Mouse (Mus musculus): ENCODE measurements around the gene Ackr2. TPM values are rescaled to one million over a fixed set of nuclear protein-coding genes. Genes with fewer than 3 reads are reported as not detected.
A peak's percentile ranks its signal among the peaks of the same experiment; 100 is the strongest.

The Ackr2 gene
- polyA plus RNA-seq, 1 experiment from 2014 or later = not detected

- TF ChIP-seq CTCF (IDR thresholded peaks at IDR 0.05) = peak; percentile 77
- no peak for DNase-seq (ENCODE audit: low read depth, low spot score)
- ChIA-PET POLR2A (no interaction called here), CTCF (interaction anchor here (0.6 to 1.8 kb wide), 10 partner anchors 11 to 88 kb away, joined by 3 to 17 read pairs (median 4); partner anchors contain the start of gene Cyp8b1)
- no peak for ATAC-seq
- in situ Hi-C loops (cut with MboI; ENCODE audit: low pct_unique_long_range_greater_than_20kb) = no loop called here
- H3K27me3 ChIP-seq = peaks cover 20% of the 10 kb centered on the region
Observed at GRCm38 (mm10) chr9:121928498-121928897, 30.3 kb downstream of the Ackr2 start.

- DNase-seq (ENCODE audit: low read depth, low spot score) (no peak), ATAC-seq (no peak)
- ChIA-PET CTCF (no interaction called here), POLR2A (no interaction called here)
- peaks cover 12% of the 10 kb centered on the region for H3K27me3 ChIP-seq
- no peak for TF ChIP-seq CTCF (IDR thresholded peaks at IDR 0.05)
- in situ Hi-C loops (cut with MboI; ENCODE audit: low pct_unique_long_range_greater_than_20kb) = no loop called here
Observed at GRCm38 (mm10) chr9:121934856-121935255, 36.7 kb downstream of the Ackr2 start.

GRCm38 (mm10) chr9:121936952-121937351 lies 38.8 kb downstream of the Ackr2 start:
- DNase-seq (ENCODE audit: low read depth, low spot score) (no peak), ATAC-seq (peak; percentile 12)
- TF ChIP-seq CTCF (IDR thresholded peaks at IDR 0.05) = no peak
- ChIA-PET POLR2A (no interaction called here), CTCF (interaction anchor here (1.2 kb wide), 1 partner anchor 12 kb away, joined by 3 read pairs; no protein-coding TSS in a partner anchor)
- in situ Hi-C loops (cut with MboI; ENCODE audit: low pct_unique_long_range_greater_than_20kb) = no loop called here
- H3K27me3 ChIP-seq = peaks cover 12% of the 10 kb centered on the region

- in situ Hi-C loops (cut with MboI; ENCODE audit: low pct_unique_long_range_greater_than_20kb) = no loop called here
- no peak for ATAC-seq
- peaks cover 12% of the 10 kb centered on the region for H3K27me3 ChIP-seq
- CTCF ChIA-PET = interaction anchor here (1.2 kb wide), 1 partner anchor 12 kb away, joined by 3 read pairs; no protein-coding TSS in a partner anchor
- no peak for TF ChIP-seq CTCF (IDR thresholded peaks at IDR 0.05)
- POLR2A ChIA-PET = no interaction called here
- DNase-seq (ENCODE audit: low read depth, low spot score) = no peak
Observed at GRCm38 (mm10) chr9:121937451-121937864, 39.3 kb downstream of the Ackr2 start.

- peaks cover 12% of the 10 kb centered on the region for H3K27me3 ChIP-seq
- TF ChIP-seq CTCF (IDR thresholded peaks at IDR 0.05) = no peak
- ChIA-PET POLR2A (no interaction called here), CTCF (no interaction called here)
- DNase-seq (ENCODE audit: low read depth, low spot score) (no peak), ATAC-seq (no peak)
- in situ Hi-C loops (cut with MboI; ENCODE audit: low pct_unique_long_range_greater_than_20kb) = no loop called here
Observed at GRCm38 (mm10) chr9:121937944-121938355, 39.8 kb downstream of the Ackr2 start.

GRCm38 (mm10) chr9:121943005-121943404 lies 44.9 kb downstream of the Ackr2 start:
- ChIA-PET CTCF (interaction anchor here (0.9 kb wide), 1 partner anchor 27 kb away, joined by 3 read pairs; the partner anchor contains the start of gene Cyp8b1), POLR2A (no interaction called here)
- in situ Hi-C loops (cut with MboI; ENCODE audit: low pct_unique_long_range_greater_than_20kb) = no loop called here
- H3K27me3 ChIP-seq = peaks cover 5% of the 10 kb centered on the region
- no peak for TF ChIP-seq CTCF (IDR thresholded peaks at IDR 0.05)
- DNase-seq (ENCODE audit: low read depth, low spot score) (no peak), ATAC-seq (no peak)

GRCm38 (mm10) chr9:121943628-121944027 lies 45.5 kb downstream of the Ackr2 start:
- in situ Hi-C loops (cut with MboI; ENCODE audit: low pct_unique_long_range_greater_than_20kb) = no loop called here
- DNase-seq (ENCODE audit: low read depth, low spot score) (no peak), ATAC-seq (no peak)
- ChIA-PET POLR2A (no interaction called here), CTCF (no interaction called here)
- no peak for TF ChIP-seq CTCF (IDR thresholded peaks at IDR 0.05)
- peaks cover 2% of the 10 kb centered on the region for H3K27me3 ChIP-seq

- no peak for TF ChIP-seq CTCF (IDR thresholded peaks at IDR 0.05)
- ATAC-seq (no peak), DNase-seq (ENCODE audit: low read depth, low spot score) (no peak)
- in situ Hi-C loops (cut with MboI; ENCODE audit: low pct_unique_long_range_greater_than_20kb) = loop anchor here (5.0 kb wide), 1 partner anchor 35 kb away; no protein-coding TSS in a partner anchor
- no peaks in the 10 kb centered on the region for H3K27me3 ChIP-seq
- ChIA-PET CTCF (interaction anchor here (0.7 to 3.0 kb wide), 4 partner anchors 33 to 66 kb away, joined by 3 to 14 read pairs (median 6); no protein-coding TSS in a partner anchor), POLR2A (no interaction called here)
Observed at GRCm38 (mm10) chr9:121947784-121948183, 49.6 kb downstream of the Ackr2 start.

- ATAC-seq (no peak), DNase-seq (ENCODE audit: low read depth, low spot score) (no peak)
- no peak for TF ChIP-seq CTCF (IDR thresholded peaks at IDR 0.05)
- H3K27me3 ChIP-seq = no peaks in the 10 kb centered on the region
- in situ Hi-C loops (cut with MboI; ENCODE audit: low pct_unique_long_range_greater_than_20kb) = loop anchor here (5.0 kb wide), 1 partner anchor 34 kb away; no protein-coding TSS in a partner anchor
- CTCF ChIA-PET = interaction anchor here (0.7 to 3.0 kb wide), 3 partner anchors 33 to 65 kb away, joined by 3 to 14 read pairs (median 10); no protein-coding TSS in a partner anchor
- POLR2A ChIA-PET = no interaction called here
Observed at GRCm38 (mm10) chr9:121948431-121948830, 50.3 kb downstream of the Ackr2 start.

GRCm38 (mm10) chr9:121950418-121951113 lies 52.4 kb downstream of the Ackr2 start, which contains the start of gene Fam198a:
Fam198a (plus strand) TSS chr9:121950988.
- ATAC-seq = peak; percentile 11
- TF ChIP-seq CTCF (IDR thresholded peaks at IDR 0.05) = no peak
- no peaks in the 10 kb centered on the region for H3K27me3 ChIP-seq
- CTCF ChIA-PET = no interaction called here
- in situ Hi-C loops (cut with MboI; ENCODE audit: low pct_unique_long_range_greater_than_20kb) = no loop called here
- DNase-seq (ENCODE audit: low read depth, low spot score) = no peak
- POLR2A ChIA-PET = no interaction called here

GRCm38 (mm10) chr9:121951114-121951423 lies 52.9 kb downstream of the Ackr2 start:
- no peak for DNase-seq (ENCODE audit: low read depth, low spot score)
- ChIA-PET POLR2A (no interaction called here), CTCF (no interaction called here)
- no peak for TF ChIP-seq CTCF (IDR thresholded peaks at IDR 0.05)
- no peak for ATAC-seq
- H3K27me3 ChIP-seq = no peaks in the 10 kb centered on the region
- in situ Hi-C loops (cut with MboI; ENCODE audit: low pct_unique_long_range_greater_than_20kb) = no loop called here
